Mouse (Mus musculus) layer of hippocampus, postnatal 14 days (tissue): ENCODE data around the gene Def8. TPM values are rescaled to one million over a fixed set of nuclear protein-coding genes. Genes with fewer than 3 reads are reported as not detected.
A peak's percentile ranks its signal among the peaks of the same experiment; 100 is the strongest.
"Not testable (repeated sequence)": the region's sequence is repeated elsewhere in the genome, so short reads cannot be mapped to it uniquely, and the experiment has no call there.

ENCODE experiments used
- DNase-seq, 2 experiments: peaks; one replicate each; pipeline ENCODE4 v3.0.0; 2021 to 2022; ENCODE audit warnings: low spot score in 2 of 2, mixed read lengths in 1 of 2
- total RNA-seq, 2 experiments: library from RNA; stranded (reverse); gene quantifications; 2 replicates each; pipeline ENCODE4 v1.2.3; 2021

Def8 gene
- total RNA-seq, 2 experiments from 2014 or later = 72.0 to 78.2 TPM

- DNase-seq = no peak
These were observed 8.5 kb downstream of the Def8 start for GRCm38 (mm10) chr8:123431616-123432365.

GRCm38 (mm10) chr8:123432381-123432780 lies 9.1 kb downstream of the Def8 start:
- no peak for DNase-seq

- DNase-seq = not testable (repeated sequence)
These were observed 10.1 kb downstream of the Def8 start for GRCm38 (mm10) chr8:123433241-123433974.

GRCm38 (mm10) chr8:123441788-123442187 lies 18.5 kb downstream of the Def8 start:
- DNase-seq = no peak

- no peak for DNase-seq
These were observed 19.0 kb downstream of the Def8 start for GRCm38 (mm10) chr8:123442351-123442750.

- DNase-seq = peak; percentile 92 to 96
These were observed 19.7 kb downstream of the Def8 start for GRCm38 (mm10) chr8:123442871-123443575.

GRCm38 (mm10) chr8:123443576-123443921 lies 20.2 kb downstream of the Def8 start:
- DNase-seq = no peak

- DNase-seq = no peak
These were observed 20.8 kb downstream of the Def8 start for GRCm38 (mm10) chr8:123444131-123444530.

GRCm38 (mm10) chr8:123445981-123446380 lies 22.7 kb downstream of the Def8 start:
- DNase-seq = no peak

- DNase-seq = no peak
These were observed 23.5 kb downstream of the Def8 start for GRCm38 (mm10) chr8:123446799-123447198.

GRCm38 (mm10) chr8:123450783-123451182 lies 27.5 kb downstream of the Def8 start:
- no peak for DNase-seq

- DNase-seq = not testable (repeated sequence)
These were observed 28.4 kb downstream of the Def8 start for GRCm38 (mm10) chr8:123451747-123452146.

- DNase-seq = no peak
These were observed 28.8 kb downstream of the Def8 start for GRCm38 (mm10) chr8:123452149-123452548.

- DNase-seq = no peak
These were observed 30.0 kb downstream of the Def8 start for GRCm38 (mm10) chr8:123453291-123453690.

- DNase-seq = no peak
These were observed 30.6 kb downstream of the Def8 start for GRCm38 (mm10) chr8:123453951-123454350.

- DNase-seq = no peak
These were observed 31.2 kb downstream of the Def8 start for GRCm38 (mm10) chr8:123454559-123454958.

GRCm38 (mm10) chr8:123463651-123464050 lies 40.3 kb downstream of the Def8 start:
- DNase-seq = no peak

- no peak for DNase-seq
These were observed 44.1 kb downstream of the Def8 start for GRCm38 (mm10) chr8:123467476-123467875.

- not testable (repeated sequence) for DNase-seq
These were observed 49.7 kb downstream of the Def8 start for GRCm38 (mm10) chr8:123472991-123473390.

- DNase-seq = not testable (repeated sequence)
These were observed 51.2 kb downstream of the Def8 start for GRCm38 (mm10) chr8:123474549-123474948.

GRCm38 (mm10) chr8:123476911-123477736 lies 53.8 kb downstream of the Def8 start:
- no peak for DNase-seq
